Mouse (Mus musculus) olfactory bulb, adult 2 months (tissue): Measurements from ENCODE around the gene Nova1. TPM values are rescaled to one million over a fixed set of nuclear protein-coding genes. Genes with fewer than 3 reads are reported as not detected.

Experiments used
- H3K27ac ChIP-seq: fragments of 200-500 bp; 2 replicates; pipeline ENCODE4 v1.5.1; 2012; ENCODE audit warnings: low read depth, low read length; ENCODE audit not compliant: insufficient read depth
- H3K4me1 ChIP-seq: fragments of 200-500 bp; 2 replicates; pipeline ENCODE4 v1.6.1; 2012; ENCODE audit warnings: low read length; ENCODE audit not compliant: control insufficient read depth, insufficient read depth
- H3K4me3 ChIP-seq: fragments of 200-500 bp; 2 replicates; pipeline ENCODE4 v1.5.1; 2012; ENCODE audit warnings: mild to moderate bottlenecking, low read depth, low read length, moderate library complexity; ENCODE audit not compliant: insufficient read depth
- CTCF ChIP-seq: fragments of 200-500 bp; IDR thresholded peaks from 2 replicates; pipeline ENCODE4 v1.5.1; 2012; ENCODE audit warnings: low read depth, mild to moderate bottlenecking, low read length, moderate library complexity; ENCODE audit not compliant: insufficient read depth
- POLR2A ChIP-seq: fragments of 200-500 bp; IDR thresholded peaks from 2 replicates; pipeline ENCODE4 v1.6.1; 2012; ENCODE audit warnings: mild to moderate bottlenecking, low read depth, low read length, moderate library complexity; ENCODE audit not compliant: insufficient read depth
- WGBS: fragments of 180-500 bp; shearing (Covaris S2); methylation state at CpG from one replicate; pipeline ENCODE4 v1.1.7; 2018; 5-methylcytosine and 5-hydroxymethylcytosine counted together
- polyA plus RNA-seq: library from polyadenylated mRNA; stranded (reverse); fragments of >200 nt; gene quantifications from 2 replicates; pipeline ENCODE4 v1.2.4, GENCODE M21; 2012; ENCODE audit warnings: low replicate concordance; ENCODE audit not compliant: missing spikeins, insufficient read depth, insufficient read length

Nova1 gene
- 85.2 TPM in 1 of 2 replicates, not detected in the other for polyA plus RNA-seq

DNA sequence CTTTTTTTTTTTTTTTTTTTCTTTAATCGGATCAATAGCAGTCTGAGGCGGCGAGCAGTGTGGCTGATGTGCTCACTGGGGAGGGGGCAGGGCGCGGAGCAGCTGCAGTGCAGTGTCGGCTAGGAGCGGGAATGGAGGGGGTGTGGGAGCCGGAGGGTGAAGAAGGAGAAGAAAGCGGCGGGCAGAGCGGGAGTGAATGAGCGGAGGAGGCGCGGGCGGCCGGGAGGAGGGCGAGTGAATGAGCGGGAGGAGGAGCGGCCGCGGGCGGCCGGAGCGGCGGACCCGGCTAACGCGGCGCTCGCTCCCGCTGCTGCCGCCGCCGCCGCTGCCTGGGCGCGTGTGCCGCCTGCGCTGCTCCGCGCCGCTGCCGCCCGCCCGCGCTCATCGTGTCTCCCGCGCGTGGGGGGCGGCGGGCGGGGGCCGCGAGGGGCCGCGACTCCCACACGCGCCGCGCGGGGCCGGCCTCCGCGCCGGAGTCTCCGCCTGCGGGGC, at the start of gene Nova1:
Nova1 (minus strand) TSS at position 74 of the 492 bp plus-strand sequence.
- Histone ChIP-seq H3K4me1 (no peaks in the 10 kb centered on the region), H3K27ac (peak within 1 kb of the TSS; percentile 85), H3K4me3 (peak within 1 kb of the TSS; percentile 60)
- TF ChIP-seq POLR2A (peak; percentile 32; the same call in 1 of the 2 replicates), CTCF (no peak)
- 16% methylated on average over 64 of the region's 68 CpGs for WGBS

DNA sequence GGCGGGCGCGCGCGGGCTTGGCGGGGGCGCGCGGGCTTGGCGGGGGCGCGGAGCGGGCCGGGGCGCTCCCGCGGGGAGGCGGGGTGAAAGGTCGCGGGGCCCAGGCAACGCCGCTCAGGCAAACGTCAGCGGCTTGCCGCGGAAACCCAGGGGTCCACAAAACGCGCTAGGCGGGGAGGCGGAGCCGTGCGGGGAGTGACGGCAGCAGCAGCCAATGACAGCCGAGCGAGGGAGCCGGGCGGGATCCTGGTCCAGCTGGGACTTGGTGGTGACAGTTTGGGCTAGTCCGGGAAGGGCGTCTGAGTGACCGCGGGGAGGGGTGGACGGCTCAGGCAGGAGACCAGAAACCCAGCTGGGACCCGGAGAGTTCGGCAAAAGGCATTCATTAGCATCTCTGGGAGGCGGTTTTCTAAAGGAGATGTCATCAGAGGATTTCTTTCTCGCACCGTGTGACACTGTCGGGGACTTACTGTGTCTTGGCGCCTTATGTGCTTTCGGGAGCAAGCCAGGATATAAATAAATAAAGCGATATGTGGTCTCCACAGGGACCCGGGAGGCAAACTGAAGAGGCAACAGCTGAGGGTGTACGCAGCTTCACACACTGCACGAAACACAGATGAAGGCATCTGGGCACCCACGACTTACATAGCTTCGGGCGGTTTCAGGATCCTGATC, 756 bp upstream of the Nova1 start:
- TF ChIP-seq CTCF: no peak
- no peak; the same call in 1 of the 2 replicates for TF ChIP-seq POLR2A
- H3K4me1 ChIP-seq: no peaks in the 10 kb centered on the region
- peak overlapping the region; percentile 85 for H3K27ac ChIP-seq
- H3K4me3 ChIP-seq: peak overlapping the region; percentile 60
- WGBS: 5% methylated on average over 57 of the region's 57 CpGs

GRCm38 (mm10) chr12:46818021-46818855, 491 bp downstream of the Nova1 start:
- TF ChIP-seq POLR2A: no peak
- TF ChIP-seq CTCF: no peak
- peak overlapping the region; percentile 60 for H3K4me3 ChIP-seq
- H3K4me1 ChIP-seq: no peaks in the 10 kb centered on the region
- under 1% methylated on average over 57 of the region's 61 CpGs for WGBS
- peak overlapping the region; percentile 76 for H3K27ac ChIP-seq

DNA sequence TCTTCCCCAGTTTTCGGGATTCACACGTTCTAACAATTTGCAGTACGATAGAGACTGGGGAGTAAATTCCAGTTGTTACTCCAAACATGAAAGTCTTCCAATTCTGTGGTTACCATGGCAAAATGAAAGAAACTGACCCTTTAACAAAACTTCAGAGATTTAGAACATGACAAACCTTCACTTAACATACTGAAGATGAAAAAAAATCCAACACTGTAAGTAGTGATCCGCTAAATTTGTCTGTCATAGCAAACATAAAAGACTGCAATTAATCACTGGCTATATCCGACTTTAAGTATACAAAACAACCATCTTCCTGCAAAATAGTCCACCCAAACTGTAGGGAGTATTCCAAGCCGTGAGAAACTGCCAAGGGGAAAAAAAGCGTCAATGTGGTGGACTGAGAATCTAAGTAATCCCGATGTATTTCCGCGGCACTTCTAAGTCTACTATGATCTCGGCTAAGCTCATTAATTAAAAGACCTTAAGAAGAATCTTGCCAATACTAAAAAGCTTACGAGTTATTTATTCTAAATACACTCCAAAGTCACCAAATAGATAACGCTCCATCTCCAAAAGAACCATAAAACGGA, 1.4 kb downstream of the Nova1 start:
- H3K4me3 ChIP-seq: no peak overlapping the region; the same call in 1 of the 2 replicates
- TF ChIP-seq CTCF (no peak), POLR2A (no peak)
- H3K27ac ChIP-seq: no peak overlapping the region
- WGBS: 5% methylated on average over 14 of the region's 14 CpGs
- no peaks in the 10 kb centered on the region for H3K4me1 ChIP-seq

GRCm38 (mm10) chr12:46816291-46816690, 2.4 kb downstream of the Nova1 start:
- WGBS: 83% methylated on average over 3 of the region's 3 CpGs
- H3K4me1 ChIP-seq: no peaks in the 10 kb centered on the region
- no peak overlapping the region for H3K27ac ChIP-seq
- no peak for TF ChIP-seq POLR2A
- no peak overlapping the region for H3K4me3 ChIP-seq

DNA sequence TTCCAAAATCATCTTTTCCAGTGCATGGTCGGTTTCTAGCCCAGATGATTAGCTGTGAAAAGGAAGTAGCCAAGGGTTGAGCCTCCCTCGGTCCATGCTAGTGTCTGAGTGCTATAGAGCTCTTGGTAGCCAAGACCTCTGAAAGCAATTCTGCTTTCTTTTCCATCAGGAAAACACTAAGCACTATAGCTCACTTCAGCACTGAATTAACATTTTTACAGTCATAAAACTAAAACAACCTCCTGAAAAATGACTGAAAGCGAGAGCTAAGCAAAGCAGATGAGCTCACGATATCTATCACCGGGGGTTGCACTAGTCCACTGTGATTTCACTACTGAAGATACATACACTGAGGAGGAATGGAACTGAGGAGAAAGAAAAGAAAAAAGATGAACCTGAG, 3.0 kb downstream of the Nova1 start:
- Histone ChIP-seq H3K4me1 (no peaks in the 10 kb centered on the region), H3K27ac (no peak overlapping the region), H3K4me3 (no peak overlapping the region)
- 87% methylated on average over 5 of the region's 5 CpGs for WGBS
- TF ChIP-seq CTCF (no peak), POLR2A (no peak)

GRCm38 (mm10) chr12:46814820-46815219, 3.9 kb downstream of the Nova1 start:
- no peaks in the 10 kb centered on the region for H3K4me1 ChIP-seq
- H3K4me3 ChIP-seq: no peak overlapping the region
- TF ChIP-seq POLR2A (no peak), CTCF (no peak)
- 92% methylated on average over 4 of the region's 4 CpGs for WGBS
- no peak overlapping the region for H3K27ac ChIP-seq

DNA sequence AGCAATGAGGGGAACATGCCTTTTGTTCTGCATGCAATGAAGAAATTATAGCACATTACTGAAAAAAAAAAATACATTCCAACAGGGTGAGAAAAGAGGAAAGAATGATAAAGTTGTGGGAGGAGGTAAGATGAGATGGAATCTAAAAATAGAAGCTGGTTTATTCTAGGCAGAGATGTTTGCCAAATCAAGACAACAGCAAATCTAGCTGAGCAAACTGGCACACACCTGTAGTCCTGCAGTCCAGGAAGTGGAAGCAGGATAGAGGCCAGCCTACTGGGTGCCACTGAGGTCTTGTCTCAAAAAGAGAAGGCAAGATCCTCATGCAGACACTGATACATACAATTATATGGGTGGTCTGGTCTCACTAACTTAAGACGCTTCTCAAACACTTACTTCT, 17.4 kb downstream of the Nova1 start:
- TF ChIP-seq CTCF (no peak), POLR2A (no peak)
- Histone ChIP-seq H3K4me3 (no peak overlapping the region), H3K4me1 (peaks cover 2% of the 10 kb centered on the region; the same call in 1 of the 2 replicates), H3K27ac (no peak overlapping the region)
- 91% methylated on average over 1 of the region's 1 CpGs for WGBS
